Mouse (Mus musculus) left cerebral cortex, postnatal 14 days (tissue): ENCODE measurements around the gene Cdh3. TPM values are rescaled to one million over a fixed set of nuclear protein-coding genes. Genes with fewer than 3 reads are reported as not detected.
A peak's percentile ranks its signal among the peaks of the same experiment; 100 is the strongest.

ENCODE experiments used
- DNase-seq, 2 experiments: peaks; one replicate each; pipeline ENCODE4 v3.0.0; 2021 to 2022; ENCODE audit warnings: low spot score in 2 of 2, mixed read lengths in 1 of 2
- intact Hi-C: fragments of 180-260 bp; cut with DNase I; formaldehyde crosslinking; loops from one replicate; pipeline ENCODE4 v1.15.1; 2025
- long read RNA-seq, 2 experiments: library from polyadenylated mRNA; stranded (forward); transcript quantifications; one replicate each; pipeline ENCODE4 v2.0.0; 2021
- total RNA-seq, 2 experiments: library from RNA; stranded (reverse); gene quantifications; 2 replicates each; pipeline ENCODE4 v1.2.3; 2021

Cdh3 gene
- under 1 TPM; 0.42 to 0.62 TPM for total RNA-seq
- long read RNA-seq, experiment 1, result 0 reads
- long read RNA-seq, experiment 2, result 0 reads

DNA sequence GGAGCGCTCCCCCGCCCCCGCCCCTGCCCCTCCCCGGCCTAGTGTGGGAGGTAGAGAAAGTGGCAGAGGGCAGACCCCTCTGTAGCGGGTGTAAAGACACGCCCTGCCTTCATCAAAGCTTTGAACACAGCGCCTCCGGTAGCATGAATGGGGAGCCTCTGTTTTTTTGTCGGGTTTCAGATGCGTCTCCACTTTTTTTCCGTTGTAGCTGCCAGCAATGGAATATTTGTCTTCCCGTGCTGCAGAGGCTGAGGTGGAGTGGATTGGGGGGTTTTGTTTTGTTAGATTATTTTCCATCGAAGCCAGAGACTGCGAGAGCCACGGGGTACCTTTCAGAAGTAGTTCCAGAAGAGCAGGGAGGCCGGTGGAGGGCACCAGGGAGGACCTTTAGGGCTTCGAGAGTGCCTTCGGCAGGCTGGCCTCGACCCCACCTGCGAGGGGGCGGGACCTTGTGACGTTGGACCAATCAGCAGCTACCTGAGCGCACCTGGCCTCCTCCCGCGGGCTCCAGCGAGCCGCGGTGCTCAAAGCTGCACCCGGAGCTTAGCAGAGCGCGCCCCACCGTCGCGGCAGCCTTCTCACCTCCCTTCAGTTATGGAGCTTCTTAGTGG, at the start of gene Cdh3:
TSS of gene Cdh3 (plus strand) at position 527 of the 611 bp plus-strand sequence.
- no peak for DNase-seq
- intact Hi-C loops, result no loop called here

DNA sequence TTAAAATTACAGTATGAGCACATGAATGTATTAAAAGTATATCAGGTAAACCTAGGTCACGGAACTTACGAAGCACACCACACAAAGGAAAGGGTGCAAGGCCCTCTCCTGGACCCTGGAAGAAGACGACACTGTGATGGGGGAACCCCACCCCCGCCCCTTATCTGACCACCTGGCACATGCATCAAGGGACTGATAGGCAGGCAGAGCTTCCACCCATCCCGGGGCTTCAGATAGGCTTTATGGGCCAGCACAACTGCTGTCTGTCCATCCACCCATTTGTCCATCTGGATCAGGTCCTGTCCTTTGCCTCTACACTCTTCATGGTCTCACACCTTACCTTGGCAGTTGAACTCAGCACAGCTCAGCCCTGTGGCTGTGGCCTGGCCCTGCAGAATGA, 48.6 kb upstream of the Cdh3 start:
- intact Hi-C loops, result no loop called here

DNA sequence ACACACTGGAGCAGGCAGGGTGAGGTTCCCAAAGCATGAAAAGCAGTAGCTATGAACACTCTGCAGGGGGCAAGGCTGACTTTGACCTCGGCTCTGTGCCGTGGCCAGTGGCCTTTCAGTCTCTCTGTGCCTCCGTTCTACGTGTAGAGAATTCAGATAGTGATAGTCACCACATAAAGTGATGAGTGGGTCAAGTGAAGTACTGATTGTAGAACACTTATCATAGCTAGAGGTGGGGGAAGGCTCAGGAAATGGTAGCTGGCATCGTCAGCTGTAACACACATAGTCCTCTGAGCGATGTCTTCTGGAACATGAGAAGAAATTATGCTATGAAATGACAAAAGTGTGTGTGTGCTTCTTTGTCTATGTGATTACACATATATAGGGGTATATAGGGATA, 46.9 kb upstream of the Cdh3 start:
- intact Hi-C loops, result no loop called here

More for the DNA sequence above, 48.6 kb upstream of the Cdh3 start:
- DNase-seq, result no peak

DNA sequence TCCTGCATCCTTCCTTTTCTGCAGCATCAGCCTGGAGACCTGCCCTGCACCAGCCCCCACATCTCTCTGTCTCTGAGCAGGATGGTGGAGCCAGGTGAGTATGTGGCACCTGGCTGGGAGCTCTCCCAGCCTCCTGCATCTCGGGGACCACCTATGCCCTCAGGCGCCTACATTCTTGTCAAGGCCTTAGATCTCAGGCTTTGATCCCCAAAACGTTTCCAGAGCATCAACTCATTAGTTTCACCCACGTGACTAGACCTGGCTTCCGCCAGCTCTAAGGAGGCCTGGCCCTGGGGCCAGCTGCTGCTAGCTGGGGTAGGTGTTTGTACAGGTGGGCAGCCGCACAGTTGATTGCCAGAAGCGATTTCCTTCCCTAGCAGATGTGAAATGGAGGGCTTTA, 41.2 kb upstream of the Cdh3 start:
- no peak for DNase-seq
- intact Hi-C loops, result no loop called here

More for the DNA sequence above, 46.9 kb upstream of the Cdh3 start:
- no peak for DNase-seq

DNA sequence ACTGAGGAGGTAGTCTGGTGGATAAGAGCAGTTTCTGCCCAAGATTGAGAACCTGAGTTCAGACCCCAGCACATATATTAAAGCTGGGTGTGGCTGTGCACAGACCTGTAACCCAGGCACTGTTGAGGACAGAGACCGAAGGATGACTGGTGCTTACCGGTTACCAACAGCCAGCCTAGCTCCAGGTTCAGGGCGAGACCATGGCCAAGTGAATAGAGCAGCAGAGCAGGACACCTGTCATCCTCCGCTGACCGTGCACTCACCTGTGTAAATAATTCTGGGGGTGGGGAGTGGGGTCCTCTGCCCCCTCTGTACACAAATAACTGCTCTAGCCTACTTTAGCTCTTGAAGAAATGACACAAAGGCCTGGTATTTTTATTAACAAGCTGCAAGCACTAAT, 36.7 kb upstream of the Cdh3 start:
- DNase-seq, result no peak
- intact Hi-C loops, result no loop called here

DNA sequence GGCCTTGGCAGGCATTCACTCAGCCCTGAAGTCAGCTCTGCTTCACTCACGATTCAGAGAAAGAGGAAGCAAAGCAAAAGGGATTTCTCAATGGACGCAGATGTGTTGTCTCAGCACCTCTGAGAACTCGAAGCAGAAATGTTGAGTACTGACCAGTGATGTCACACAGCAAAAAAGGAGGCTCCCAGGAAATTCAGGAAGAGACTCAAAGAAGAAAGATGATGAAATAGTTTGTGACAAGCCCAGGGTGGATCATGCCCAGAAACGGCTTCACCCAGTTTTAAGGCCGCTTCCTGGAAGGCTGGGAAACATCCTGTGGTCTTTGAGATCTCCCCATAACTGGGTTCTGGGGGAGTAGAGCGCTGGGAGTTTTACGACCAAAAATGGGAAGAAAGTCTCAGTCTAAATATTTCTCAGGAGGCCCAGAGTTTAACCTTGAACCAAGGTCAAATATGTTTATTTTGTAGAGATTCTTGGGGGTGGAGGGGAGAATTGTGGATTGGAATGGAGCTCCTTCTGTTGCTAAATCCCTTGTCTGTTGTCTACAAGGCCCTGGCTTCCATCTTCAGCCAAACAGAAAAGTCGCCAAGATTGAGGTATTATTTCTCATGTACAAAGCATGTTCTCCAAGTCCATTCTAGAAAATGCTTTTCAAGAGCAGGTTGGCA, 10.5 kb upstream of the Cdh3 start, which contains the start of gene 6030452D12Rik:
TSS of gene 6030452D12Rik (plus strand) at position 505 of the 668 bp plus-strand sequence.
- DNase-seq, result no peak
- intact Hi-C loops, result no loop called here

DNA sequence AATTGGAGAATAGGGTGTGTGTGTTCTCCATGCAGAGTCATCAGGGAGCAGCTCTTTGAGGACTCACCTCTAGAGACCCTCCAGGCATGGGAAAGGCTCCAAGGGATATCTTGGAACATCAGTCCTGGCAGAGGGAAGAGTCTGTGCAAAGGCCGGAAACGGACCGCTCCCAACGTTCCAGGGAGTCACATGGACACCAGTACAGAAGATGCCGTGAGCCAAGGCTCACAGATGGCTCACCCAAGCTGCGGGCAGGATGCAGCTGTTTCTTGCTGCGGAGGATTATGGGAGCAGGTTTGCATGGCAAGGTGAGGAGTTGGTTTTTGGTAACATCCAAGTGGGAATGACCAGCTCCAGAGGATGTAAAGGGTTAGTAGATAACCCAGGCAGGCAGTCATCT, 6.5 kb upstream of the Cdh3 start:
- intact Hi-C loops, result no loop called here
- no peak for DNase-seq

DNA sequence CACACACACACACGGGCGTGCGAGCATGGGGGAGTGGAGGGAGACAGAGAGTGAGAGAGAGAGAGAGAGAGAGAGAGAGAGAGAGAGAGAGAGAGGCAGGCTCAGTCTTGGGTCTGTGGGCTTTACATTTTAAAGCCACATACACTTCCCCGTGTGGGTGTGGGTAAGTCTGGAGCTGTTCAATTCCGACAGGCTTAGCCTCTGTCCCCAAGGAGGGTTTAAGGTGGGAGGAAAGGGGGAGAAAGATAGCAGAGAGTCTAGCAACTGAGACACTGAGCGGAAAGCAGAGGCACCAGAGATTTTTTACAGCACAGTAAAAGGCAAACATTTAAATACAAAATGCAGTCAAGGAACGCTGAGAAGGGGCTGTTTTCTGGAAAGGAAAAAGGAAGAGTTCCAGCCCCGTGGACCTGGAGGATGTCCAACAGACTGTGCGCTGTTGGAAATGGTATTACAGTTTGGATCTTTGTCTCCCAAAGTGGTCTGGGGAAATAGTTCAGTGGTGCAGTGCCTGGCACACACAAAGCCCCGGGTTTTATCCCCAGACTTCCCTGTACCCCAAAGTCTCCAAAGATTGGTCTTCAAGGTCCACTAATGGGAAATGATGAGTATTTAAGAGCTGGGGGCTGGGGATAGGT, 5.2 kb upstream of the Cdh3 start:
- intact Hi-C loops, result no loop called here
- no peak for DNase-seq

DNA sequence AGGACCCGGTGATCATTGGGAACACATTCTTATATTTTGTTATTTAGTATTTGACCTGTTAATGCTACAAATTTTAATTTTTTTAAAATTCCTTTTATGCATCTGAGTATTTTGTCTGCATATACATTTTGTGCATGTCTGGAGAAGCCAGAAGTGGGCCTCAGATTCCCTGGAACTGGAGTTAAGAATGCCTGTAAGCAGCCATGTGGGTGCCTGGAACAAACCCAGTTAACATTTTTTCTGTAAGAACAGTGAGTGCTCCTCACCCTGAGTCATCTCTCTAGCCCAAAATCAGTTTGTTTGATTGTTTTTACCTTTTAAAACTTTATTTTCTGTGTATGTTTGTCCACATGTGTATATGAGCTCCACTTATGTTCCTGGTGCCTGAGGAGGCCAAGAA, 4.6 kb upstream of the Cdh3 start:
- intact Hi-C loops, result no loop called here
- no peak for DNase-seq

DNA sequence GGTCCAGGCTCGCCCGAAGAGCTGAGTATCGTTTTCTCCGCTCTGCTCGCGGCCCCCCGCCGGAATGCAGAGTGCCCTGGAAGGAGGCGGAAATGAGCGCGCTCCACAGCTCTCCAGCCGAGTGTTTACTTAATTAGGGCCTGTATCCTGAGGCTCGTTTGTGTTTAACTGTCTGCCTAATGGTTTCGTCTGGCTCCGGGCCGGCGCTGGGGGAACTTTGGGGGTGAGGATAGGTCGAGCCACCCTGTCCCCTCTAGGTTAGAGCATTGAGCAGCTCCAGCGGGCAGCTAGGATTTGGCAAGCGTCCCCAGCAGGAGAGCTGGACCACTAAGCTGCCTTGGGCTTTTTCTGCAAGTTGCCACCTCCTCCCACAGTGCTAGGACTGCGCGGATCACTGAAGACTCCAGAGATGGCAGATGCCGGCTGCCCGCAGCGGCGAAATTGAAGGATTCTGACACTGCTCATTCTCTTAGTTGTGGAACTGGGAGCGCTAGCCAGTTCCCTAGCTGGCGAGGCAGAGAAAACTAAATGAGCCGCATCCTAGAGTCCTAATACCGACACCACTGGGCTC, 2.8 kb upstream of the Cdh3 start:
- DNase-seq, result peak in 1 of 2 experiments; percentile 16
- intact Hi-C loops, result no loop called here

DNA sequence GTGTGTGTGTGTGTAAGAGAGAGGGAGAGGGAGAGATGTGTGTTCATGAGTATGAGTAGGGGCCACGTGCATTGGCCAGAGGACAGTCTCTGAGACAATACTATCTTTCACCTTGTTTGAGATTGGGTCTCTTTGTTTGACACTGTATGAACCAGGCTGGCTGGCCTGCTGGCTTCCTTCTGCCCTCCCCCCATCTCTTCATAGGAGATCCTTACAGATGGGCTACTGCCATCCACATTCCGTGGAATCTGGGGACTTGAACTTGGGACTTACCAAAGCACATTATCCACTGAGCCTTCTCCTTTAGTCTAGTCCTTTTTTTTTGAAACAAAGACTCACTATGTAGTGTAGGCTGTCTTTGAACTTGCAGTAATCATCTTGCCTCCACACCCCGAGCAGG, 2.2 kb upstream of the Cdh3 start:
- intact Hi-C loops, result no loop called here
- no peak for DNase-seq

DNA sequence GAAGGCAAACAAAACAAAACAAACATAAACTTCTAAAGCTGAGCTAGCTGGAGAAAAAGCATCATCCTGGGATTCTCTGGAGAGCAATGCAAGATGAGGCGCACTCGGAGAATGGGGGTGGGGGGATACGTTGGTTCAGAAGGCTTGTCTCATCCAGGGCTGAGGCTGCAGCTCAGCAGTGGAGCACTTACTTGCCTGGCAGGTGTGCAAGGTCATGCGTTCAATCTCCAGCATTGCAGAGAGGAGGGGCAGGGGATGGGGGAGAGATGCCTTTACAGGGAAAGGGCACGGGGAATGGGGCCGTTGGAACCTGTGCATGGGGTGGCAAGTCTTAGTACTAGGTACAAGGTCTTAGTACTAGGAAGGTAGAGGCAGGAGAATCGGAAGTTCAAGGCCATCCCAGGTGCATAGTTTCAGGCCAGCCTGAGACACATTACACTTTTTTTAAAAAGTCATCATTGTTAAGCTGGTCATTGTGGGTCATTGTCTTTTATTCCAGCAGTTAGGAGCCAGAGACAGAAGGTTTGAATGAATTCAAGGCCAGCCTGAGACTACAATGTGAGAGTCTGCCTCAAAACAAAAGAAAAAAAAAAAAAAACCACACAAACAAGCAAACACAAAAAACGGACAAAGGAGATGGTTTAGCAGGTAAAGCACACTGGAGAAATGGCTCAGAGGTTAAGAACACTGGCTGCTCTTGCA, 1.5 kb upstream of the Cdh3 start:
- no peak for DNase-seq

DNA sequence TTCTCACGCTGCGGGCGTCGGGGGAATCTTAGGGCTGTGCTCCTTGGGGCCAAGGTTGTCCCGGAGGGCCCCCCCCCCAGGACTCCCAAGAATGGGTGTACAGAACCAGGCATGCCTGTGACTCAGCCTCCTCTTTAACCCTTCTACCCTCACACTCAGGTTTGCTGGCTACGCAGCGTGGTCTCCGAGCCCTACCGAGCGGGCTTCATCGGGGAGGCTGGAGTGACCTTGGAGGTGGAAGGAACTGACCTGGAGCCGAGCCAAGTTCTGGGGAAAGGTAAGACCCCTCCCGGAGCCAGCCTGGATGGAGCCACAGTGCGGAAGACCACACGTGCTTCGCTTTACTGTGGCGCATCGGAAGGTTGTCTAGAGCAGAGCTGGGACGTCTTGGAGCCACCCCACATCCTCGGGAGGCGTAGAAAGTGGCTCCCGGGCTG, 392 bp downstream of the Cdh3 start:
- intact Hi-C loops, result no loop called here
- DNase-seq, result no peak

More for the DNA sequence above, 1.5 kb upstream of the Cdh3 start:
- intact Hi-C loops, result no loop called here

DNA sequence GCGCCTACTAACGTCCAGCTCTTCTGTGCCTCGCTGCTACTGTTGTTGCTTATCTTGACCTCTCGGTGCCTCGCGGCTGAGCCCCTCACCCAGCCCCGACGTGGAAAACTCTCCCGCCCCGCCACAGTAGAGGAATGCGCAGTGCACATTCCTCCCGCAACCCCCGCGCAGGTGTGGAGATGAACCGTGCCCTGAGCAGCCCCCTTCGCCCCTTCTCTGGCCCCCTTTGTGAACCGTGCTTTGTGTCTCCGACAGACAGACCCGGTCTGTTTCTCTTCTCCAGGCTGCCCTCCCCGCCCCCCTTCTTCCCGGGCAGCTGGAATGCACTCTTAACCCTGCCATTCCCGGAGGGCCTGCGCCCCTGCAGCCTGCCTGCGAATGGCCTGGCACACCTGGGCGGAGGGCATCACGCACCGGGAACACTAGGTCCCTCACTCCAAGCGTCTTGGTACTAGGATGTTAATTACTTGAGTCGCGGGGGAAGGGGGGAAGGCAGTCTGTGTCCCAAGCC, 895 bp downstream of the Cdh3 start:
- DNase-seq, result no peak
- intact Hi-C loops, result no loop called here

DNA sequence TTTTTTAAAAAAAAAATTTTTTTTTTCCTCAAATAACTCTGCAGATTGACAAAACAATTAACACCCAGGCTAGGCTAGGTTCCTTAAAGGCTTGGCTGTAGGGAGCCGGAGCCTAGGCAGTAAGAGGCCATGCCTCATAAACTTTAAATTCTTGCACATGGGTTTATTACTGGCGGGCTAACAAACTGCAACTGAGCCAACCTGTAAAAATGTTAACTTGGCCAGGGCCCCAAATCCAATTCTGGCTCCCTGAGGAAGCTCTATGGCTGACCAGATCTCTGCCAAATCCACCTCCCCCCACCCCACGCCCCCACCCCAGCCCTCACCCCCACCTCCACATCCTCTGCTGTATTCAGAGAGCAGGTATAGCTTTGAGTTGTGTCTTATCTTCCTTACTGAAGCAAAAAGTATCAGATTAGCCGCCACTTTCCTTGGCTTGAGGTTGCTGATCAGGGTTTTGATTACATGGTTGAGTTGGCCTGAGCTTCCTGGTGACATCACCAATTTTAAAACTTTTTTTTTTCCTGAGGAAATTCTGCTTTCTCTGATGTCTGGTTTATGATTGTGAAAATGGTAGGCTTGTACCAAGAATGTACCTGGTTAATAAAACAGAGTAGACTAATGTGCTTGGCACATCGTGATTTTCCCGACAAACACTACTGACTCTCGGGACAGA, 1.9 kb downstream of the Cdh3 start:
- intact Hi-C loops, result no loop called here
- no peak for DNase-seq

DNA sequence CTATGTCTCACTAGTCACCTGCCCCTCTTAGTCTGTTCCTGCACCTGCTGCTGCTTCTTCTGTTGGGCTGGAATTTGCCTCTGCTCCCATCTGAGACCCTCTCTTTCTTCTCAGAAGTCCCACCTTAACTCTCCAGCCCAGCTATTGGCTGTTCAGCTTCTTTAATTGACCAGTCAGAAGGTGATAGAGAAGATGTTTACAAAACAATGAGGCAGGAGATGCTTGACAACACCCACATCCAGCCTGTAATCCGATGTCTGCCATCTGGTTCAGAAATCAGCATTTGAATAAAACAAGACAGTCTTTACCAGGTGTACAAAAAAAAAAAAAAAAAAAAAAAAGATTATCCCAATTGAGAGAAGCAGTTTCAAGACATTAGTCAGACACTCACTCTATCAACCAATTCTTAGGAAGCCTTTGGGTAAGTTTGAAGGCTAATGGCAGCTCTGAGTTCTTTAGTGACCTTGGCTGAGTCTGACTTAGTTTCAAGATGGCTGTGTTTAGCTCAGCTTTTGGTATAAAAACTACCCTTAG, 5.3 kb downstream of the Cdh3 start:
- intact Hi-C loops, result no loop called here
- DNase-seq, result no peak

DNA sequence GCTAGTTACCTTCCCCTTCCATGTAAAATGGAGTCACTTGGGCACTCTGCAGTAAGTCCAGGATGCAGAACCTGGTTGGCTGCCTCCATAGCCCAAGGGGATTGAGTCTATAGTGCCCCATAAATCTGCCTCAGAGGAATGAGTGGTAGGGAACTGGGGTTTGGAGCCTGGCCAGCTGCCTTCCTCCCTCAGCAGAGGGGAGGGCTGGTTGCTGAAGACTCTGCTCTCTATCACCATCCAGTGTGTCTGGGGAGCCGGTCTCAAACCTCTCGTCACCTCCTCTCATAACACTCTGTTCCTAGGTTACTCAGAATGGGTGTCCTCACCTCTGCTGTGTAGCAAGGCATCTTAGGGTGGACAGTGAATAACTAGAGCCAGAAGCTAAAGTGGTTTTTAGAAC, 5.9 kb downstream of the Cdh3 start:
- intact Hi-C loops, result no loop called here
- no peak for DNase-seq

DNA sequence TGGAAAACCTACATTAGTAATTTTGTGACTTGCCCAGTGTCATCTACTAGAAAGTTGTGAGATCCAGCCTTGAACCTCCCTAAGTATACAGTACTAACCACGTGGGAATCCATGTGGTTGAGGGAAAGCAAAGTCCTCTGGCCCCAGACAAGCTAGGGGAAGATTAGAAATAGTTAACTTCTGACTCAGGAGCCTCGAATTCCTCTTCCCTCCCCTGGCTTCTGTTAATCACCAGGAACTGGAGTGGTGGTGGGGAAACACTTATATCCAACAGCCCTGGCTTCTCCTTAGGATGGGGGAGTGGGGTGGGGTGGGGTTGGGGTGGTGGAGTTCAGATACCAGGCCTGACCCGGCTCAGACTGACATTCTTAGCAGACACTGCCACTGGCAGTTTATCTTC, 8.1 kb downstream of the Cdh3 start:
- intact Hi-C loops, result no loop called here
- DNase-seq, result no peak

DNA sequence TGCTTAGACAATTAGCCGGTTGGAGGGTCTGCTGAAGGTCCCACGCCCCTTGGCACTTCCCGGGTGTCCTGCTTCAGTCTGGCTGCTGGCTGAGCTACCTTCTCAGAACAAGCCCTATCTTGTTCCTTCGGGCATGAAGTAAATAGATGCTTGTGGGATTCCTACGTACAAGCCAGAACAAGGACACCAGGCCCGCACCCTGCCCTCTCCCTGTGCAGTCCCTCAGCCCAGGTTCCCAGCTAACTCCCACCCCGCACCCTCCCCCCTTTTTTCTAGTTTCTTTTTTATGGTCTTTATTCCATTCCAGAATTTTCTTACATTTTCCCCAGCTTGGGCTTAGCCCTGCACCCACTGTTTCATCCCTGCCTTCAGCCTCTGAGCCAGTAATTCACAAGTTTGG, 9.9 kb downstream of the Cdh3 start:
- intact Hi-C loops, result no loop called here
- DNase-seq, result no peak
